Mouse (Mus musculus): ENCODE measurements at regions not wholly inside any gene's neighbourhood (a gene's known extent, or its start where the extent isn't known, plus 50 kb on each side); places are given as distances from the start of the nearest gene placed in this dataset.

DNA sequence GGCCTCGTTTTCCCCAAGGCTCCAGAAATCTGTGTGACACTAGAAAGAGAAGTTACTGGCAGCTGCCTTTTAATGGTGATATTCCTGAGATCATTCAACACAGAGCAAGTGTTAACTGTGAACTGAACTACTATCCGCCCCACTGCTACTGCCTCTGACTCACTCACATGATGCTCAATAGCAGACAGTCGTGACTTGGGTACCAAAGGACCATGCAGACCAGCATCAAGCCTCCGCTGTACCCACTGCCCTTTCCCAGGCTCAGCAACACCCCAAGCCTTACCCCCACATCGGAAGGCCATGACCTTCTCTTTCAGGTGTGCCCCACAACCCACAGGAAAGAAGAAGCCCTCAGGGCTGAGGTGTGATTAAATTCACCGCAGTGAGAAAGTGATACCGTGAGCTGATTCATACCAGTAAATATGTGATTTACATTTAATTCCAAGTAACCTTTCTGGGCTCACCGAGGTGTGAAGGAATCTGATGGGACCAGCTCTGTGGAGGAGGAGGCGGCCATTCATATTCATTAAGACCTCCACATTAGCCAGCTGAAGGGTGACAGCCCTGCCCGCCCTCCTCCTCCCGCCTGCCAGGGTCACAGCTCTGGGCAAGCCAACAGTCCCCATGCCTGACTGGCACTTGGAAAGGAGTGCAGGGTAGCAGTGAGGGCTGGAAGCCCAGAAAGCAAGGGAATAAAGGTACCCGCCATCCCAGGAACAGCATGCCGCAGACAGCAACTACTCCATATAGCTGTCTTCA is 156.0 kb upstream of the Tle3 start:
- TF ChIP-seq CTCF (conservative IDR thresholded peaks at IDR 0.05 in 1 of 2, IDR thresholded peaks at IDR 0.05 in 1 of 2; ENCODE audit: low read depth in 2 of 2, low read length in 2 of 2), result no peak
- TF ChIP-seq POLR2A (IDR thresholded peaks at IDR 0.05; ENCODE audit: low read depth, low read length), result no peak
- no peak for TF ChIP-seq MAX (IDR thresholded peaks at IDR 0.05; ENCODE audit: low read length)
- TF ChIP-seq ZKSCAN1 (IDR thresholded peaks at IDR 0.05; ENCODE audit: borderline replicate concordance, low read depth, low read length), result no peak
- no peak for TF ChIP-seq USF1 (IDR thresholded peaks at IDR 0.05; ENCODE audit: low read depth, low read length)
- no peak for TF ChIP-seq ZMIZ1 (IDR thresholded peaks at IDR 0.05; ENCODE audit: low read depth, low read length)
- TF ChIP-seq GABPA (IDR thresholded peaks at IDR 0.05; ENCODE audit: insufficient replicate concordance, low read depth, low read length), result no peak
- no peak for TF ChIP-seq EP300 (IDR thresholded peaks at IDR 0.05; ENCODE audit: low read length)
- no peak for TF ChIP-seq MAZ (IDR thresholded peaks at IDR 0.05; ENCODE audit: low read depth, low read length)
- no peak for TF ChIP-seq ETS1 (conservative IDR thresholded peaks at IDR 0.05; ENCODE audit: low read depth, low read length)
